Mouse (Mus musculus) left cerebral cortex, adult 2 months (tissue): ENCODE results near the gene Abhd14a. TPM values are rescaled to one million over a fixed set of nuclear protein-coding genes. Genes with fewer than 3 reads are reported as not detected.
A peak's percentile ranks its signal among the peaks of the same experiment; 100 is the strongest.

Source experiments
- DNase-seq, 2 experiments: peaks; one replicate each; pipeline ENCODE4 v3.0.0; 2021 to 2022; ENCODE audit warnings: low spot score in 2 of 2, mixed read lengths in 1 of 2; ENCODE audit errors: extremely low spot score in 1 of 2
- H3K27ac ChIP-seq: fragments of 200-600 bp; 2 replicates; pipeline ENCODE4 v1.8.1; 2022
- H3K4me3 ChIP-seq: fragments of 200-600 bp; 2 replicates; pipeline ENCODE4 v1.8.1; 2022
- CTCF ChIP-seq: fragments of 200-600 bp; IDR thresholded peaks from 2 replicates; pipeline ENCODE4 v1.8.1; 2022; ENCODE audit warnings: antibody characterized with exemption, mild to moderate bottlenecking, moderate library complexity
- intact Hi-C: fragments of 180-260 bp; cut with DNase I; formaldehyde crosslinking; loops from one replicate; pipeline ENCODE4 v1.15.1; 2025
- total RNA-seq, 2 experiments: library from RNA; stranded (reverse); gene quantifications; 2 replicates each; pipeline ENCODE4 v1.2.3; 2021

Abhd14a gene
- total RNA-seq, 2 experiments from 2014 or later, result 38.4 to 38.6 TPM

GRCm38 (mm10) chr9:106457163-106457559 lies 9.7 kb upstream of the Abhd14a start:
- peak overlapping the region; percentile 8; the same call in 1 of the 2 replicates for H3K27ac ChIP-seq
- no peak for TF ChIP-seq CTCF
- intact Hi-C loops, result no loop called here
- DNase-seq, result no peak
- H3K4me3 ChIP-seq, result no peak overlapping the region

- H3K4me3 ChIP-seq, result peak overlapping the region; percentile 1; the same call in 1 of the 2 replicates
- no peak for TF ChIP-seq CTCF
- H3K27ac ChIP-seq, result peak overlapping the region; percentile 8; the same call in 1 of the 2 replicates
- DNase-seq, result no peak
- intact Hi-C loops, result no loop called here
These were observed 9.1 kb upstream of the Abhd14a start for GRCm38 (mm10) chr9:106456325-106457162.

- no peak for DNase-seq
- intact Hi-C loops, result no loop called here
- H3K27ac ChIP-seq, result peak overlapping the region; percentile 89
These were observed 7.6 kb upstream of the Abhd14a start for GRCm38 (mm10) chr9:106454888-106455681.

GRCm38 (mm10) chr9:106454071-106454761 lies 6.7 kb upstream of the Abhd14a start:
- peak overlapping the region; percentile 79 for H3K4me3 ChIP-seq
- peak overlapping the region; percentile 89 for H3K27ac ChIP-seq
- TF ChIP-seq CTCF, result no peak
- intact Hi-C loops, result no loop called here
- DNase-seq, result no peak

More at GRCm38 (mm10) chr9:106454888-106455681, 7.6 kb upstream of the Abhd14a start:
- no peak for TF ChIP-seq CTCF
- H3K4me3 ChIP-seq, result peak overlapping the region; percentile 79

- peak; percentile 55 to 67 for DNase-seq
- peak within 1 kb of the TSS; percentile 79 for H3K4me3 ChIP-seq
- intact Hi-C loops, result no loop called here
- peak within 1 kb of the TSS; percentile 96 for H3K27ac ChIP-seq
- TF ChIP-seq CTCF, result no peak
These were observed 6.0 kb upstream of the Abhd14a start, which contains the start of gene Pcbp4 for GRCm38 (mm10) chr9:106453271-106454070. TSS of gene Pcbp4 (plus strand) at chr9:106453291.

GRCm38 (mm10) chr9:106452821-106453220 lies 5.3 kb upstream of the Abhd14a start:
- H3K4me3 ChIP-seq, result peak overlapping the region; percentile 79
- peak overlapping the region; percentile 96 for H3K27ac ChIP-seq
- intact Hi-C loops, result no loop called here
- DNase-seq, result no peak
- TF ChIP-seq CTCF, result no peak

- Histone ChIP-seq H3K4me3 (peak overlapping the region; percentile 79; the same call in 1 of the 2 replicates), H3K27ac (peak overlapping the region; percentile 96)
- DNase-seq, result no peak
- intact Hi-C loops, result no loop called here
- TF ChIP-seq CTCF, result no peak
These were observed 4.9 kb upstream of the Abhd14a start for GRCm38 (mm10) chr9:106452351-106452750.

GRCm38 (mm10) chr9:106451899-106452298 lies 4.4 kb upstream of the Abhd14a start:
- no peak overlapping the region for H3K4me3 ChIP-seq
- no peak for TF ChIP-seq CTCF
- DNase-seq, result no peak
- no peak overlapping the region for H3K27ac ChIP-seq
- intact Hi-C loops, result no loop called here

- no peak overlapping the region for H3K4me3 ChIP-seq
- no peak for DNase-seq
- TF ChIP-seq CTCF, result no peak
- no peak overlapping the region for H3K27ac ChIP-seq
- intact Hi-C loops, result no loop called here
These were observed 3.8 kb upstream of the Abhd14a start for GRCm38 (mm10) chr9:106451298-106451697.

GRCm38 (mm10) chr9:106450661-106451060 lies 3.2 kb upstream of the Abhd14a start:
- TF ChIP-seq CTCF, result no peak
- H3K4me3 ChIP-seq, result no peak overlapping the region
- intact Hi-C loops, result no loop called here
- H3K27ac ChIP-seq, result no peak overlapping the region
- DNase-seq, result no peak

GRCm38 (mm10) chr9:106449947-106450346 lies 2.5 kb upstream of the Abhd14a start:
- no peak for DNase-seq
- Histone ChIP-seq H3K27ac (peak overlapping the region; percentile 36), H3K4me3 (no peak overlapping the region)
- no peak for TF ChIP-seq CTCF
- intact Hi-C loops, result no loop called here
